Mouse (Mus musculus): ENCODE measurements at regions not wholly inside any gene's neighbourhood (a gene's known extent, or its start where the extent isn't known, plus 50 kb on each side); places are given as distances from the start of the nearest gene placed in this dataset.
A peak's percentile ranks its signal among the peaks of the same experiment; 100 is the strongest.

DNA sequence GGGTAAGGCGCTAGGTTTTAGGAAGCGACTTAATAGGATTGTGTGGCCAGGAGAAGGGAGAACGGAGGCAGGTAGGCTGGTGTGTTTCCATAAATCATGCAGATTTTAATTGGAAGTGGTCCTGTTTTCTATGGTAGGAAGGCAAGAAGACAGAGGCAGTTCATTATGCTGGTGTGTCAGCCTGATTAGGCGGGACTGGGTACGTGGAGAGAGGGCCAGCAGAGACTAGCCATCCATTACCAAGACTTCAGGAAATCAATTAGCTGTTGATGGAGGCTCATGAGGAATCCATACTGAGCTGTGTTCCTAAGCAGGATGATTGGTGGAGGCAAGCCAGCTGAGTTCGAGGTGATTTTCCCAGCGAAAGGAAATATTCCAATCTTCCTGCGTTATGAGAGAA is 261.3 kb upstream of the Dynlrb2 start:
- Histone ChIP-seq H3K9me3 (ENCODE audit: control insufficient read depth, low read length) (no peaks in the 10 kb centered on the region), H3K4me1 (ENCODE audit: control insufficient read depth, insufficient read depth, low read length) (no peaks in the 10 kb centered on the region), H3K4me2 (ENCODE audit: low read depth, low read length) (no peak overlapping the region), H3K9ac (ENCODE audit: low read depth, low read length) (no peak overlapping the region), H3K36me3 (ENCODE audit: control insufficient read depth, insufficient read depth, low read length) (no peaks in the 10 kb centered on the region), H3K27me3 (replicated peaks; ENCODE audit: control insufficient read depth, insufficient read depth, low read length) (no peaks in the 10 kb centered on the region), H3K27ac (replicated peaks; ENCODE audit: low read depth, low read length) (no peak overlapping the region), H3K4me3 (ENCODE audit: low read depth, low read length) (no peak overlapping the region)
- ATAC-seq (ENCODE audit: low read depth) (no peak), DNase-seq (ENCODE audit: low spot score) (no peak)
- 65% methylated on average over 8 of the region's 8 CpGs for WGBS

DNA sequence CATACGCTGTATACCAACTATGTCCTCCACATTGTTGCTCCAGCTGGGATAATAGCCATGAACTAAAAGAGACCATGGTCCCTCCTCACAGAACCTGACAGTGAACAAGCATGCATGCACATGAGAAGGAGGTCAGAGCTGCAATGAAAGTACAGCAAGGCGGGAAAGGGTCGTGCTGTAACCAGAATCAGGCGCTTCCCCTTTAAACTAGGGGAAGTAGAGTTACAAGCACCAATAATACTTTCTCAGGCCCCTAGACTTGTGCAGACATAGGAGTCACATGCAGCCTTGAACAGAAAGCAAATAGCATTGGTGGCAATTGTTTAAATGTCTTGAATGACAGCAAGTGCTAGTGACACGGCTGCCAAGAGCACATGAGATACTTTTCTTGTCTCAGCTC is 261.8 kb upstream of the Dynlrb2 start:
- WGBS = 68% methylated on average over 5 of the region's 5 CpGs
- H3K9me3 ChIP-seq (ENCODE audit: control insufficient read depth, low read length) = no peaks in the 10 kb centered on the region
- ATAC-seq (ENCODE audit: low read depth) (no peak), DNase-seq (ENCODE audit: low spot score) (no peak)
- no peaks in the 10 kb centered on the region for H3K27me3 ChIP-seq (replicated peaks; ENCODE audit: control insufficient read depth, insufficient read depth, low read length)
- no peaks in the 10 kb centered on the region for H3K4me1 ChIP-seq (ENCODE audit: control insufficient read depth, insufficient read depth, low read length)
- H3K9ac ChIP-seq (ENCODE audit: low read depth, low read length) = no peak overlapping the region
- no peak overlapping the region for H3K4me3 ChIP-seq (ENCODE audit: low read depth, low read length)
- H3K27ac ChIP-seq (replicated peaks; ENCODE audit: low read depth, low read length) = no peak overlapping the region
- H3K36me3 ChIP-seq (ENCODE audit: control insufficient read depth, insufficient read depth, low read length) = no peaks in the 10 kb centered on the region
- no peak overlapping the region for H3K4me2 ChIP-seq (ENCODE audit: low read depth, low read length)

DNA sequence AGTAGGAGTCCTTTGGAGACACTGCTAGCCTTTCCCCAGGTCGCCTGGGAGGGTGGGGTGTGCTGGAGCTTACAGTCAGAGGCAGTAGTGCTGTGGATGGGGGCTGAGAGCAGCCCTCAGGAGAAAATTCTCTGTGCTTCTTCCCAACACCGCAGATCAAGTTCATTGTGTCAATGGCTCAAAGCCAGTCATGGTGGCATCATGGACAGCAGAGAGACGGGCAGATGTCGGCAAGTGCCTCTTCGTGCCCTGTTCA is 262.9 kb upstream of the Dynlrb2 start:
- no peak for ATAC-seq (ENCODE audit: low read depth)
- H3K4me1 ChIP-seq (ENCODE audit: control insufficient read depth, insufficient read depth, low read length) = no peaks in the 10 kb centered on the region
- no peak overlapping the region for H3K4me3 ChIP-seq (ENCODE audit: low read depth, low read length)
- H3K27me3 ChIP-seq (replicated peaks; ENCODE audit: control insufficient read depth, insufficient read depth, low read length) = no peaks in the 10 kb centered on the region
- no peak overlapping the region for H3K4me2 ChIP-seq (ENCODE audit: low read depth, low read length)
- DNase-seq (ENCODE audit: low spot score) = no peak
- no peak overlapping the region for H3K27ac ChIP-seq (replicated peaks; ENCODE audit: low read depth, low read length)
- no peak overlapping the region for H3K9ac ChIP-seq (ENCODE audit: low read depth, low read length)
- H3K36me3 ChIP-seq (ENCODE audit: control insufficient read depth, insufficient read depth, low read length) = no peaks in the 10 kb centered on the region
- whole genome bisulfite sequencing = 81% methylated on average over 5 of the region's 5 CpGs
- H3K9me3 ChIP-seq (ENCODE audit: control insufficient read depth, low read length) = no peaks in the 10 kb centered on the region

DNA sequence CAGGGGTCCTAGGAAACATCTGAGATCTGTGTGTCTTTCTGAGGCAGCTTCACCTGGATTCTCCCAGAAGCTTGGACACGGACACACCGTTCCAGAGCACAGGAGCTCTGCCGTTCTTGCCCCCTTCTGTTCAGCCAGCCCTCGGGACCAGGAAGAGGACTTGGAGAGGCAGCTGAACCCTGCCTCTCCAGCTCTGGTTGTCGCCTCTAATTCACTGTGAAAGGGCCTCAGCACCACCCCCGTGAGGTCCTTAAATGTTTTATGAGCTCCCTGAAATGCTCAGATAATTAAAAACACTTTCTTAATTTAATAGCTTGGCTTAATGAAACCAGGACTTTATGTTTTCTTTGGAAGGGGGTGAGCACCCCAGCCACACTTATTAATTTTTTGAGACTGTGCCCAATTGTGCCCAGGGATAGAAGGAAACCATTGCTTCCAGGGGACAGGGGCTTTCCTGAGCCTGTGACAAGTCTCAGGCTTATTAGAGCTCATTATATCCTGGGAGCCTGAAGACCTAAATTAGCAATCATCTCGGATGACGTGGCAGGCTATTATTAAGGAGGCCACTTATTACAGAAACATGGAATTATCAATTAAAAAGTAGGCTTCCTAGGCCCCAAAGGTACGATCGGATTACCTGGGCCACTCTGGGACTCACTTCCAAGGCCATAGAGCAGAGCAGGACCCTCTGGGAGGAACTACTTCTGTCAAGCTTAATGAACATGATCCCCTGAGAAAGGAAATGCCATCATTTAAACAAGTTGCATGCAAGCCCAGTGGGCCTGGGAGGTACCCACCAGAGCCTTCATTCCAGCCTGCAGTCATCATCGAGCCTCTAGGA is 263.4 kb upstream of the Dynlrb2 start:
- no peaks in the 10 kb centered on the region for H3K9me3 ChIP-seq (ENCODE audit: control insufficient read depth, low read length)
- WGBS = 56% methylated on average over 11 of the region's 11 CpGs
- H3K36me3 ChIP-seq (ENCODE audit: control insufficient read depth, insufficient read depth, low read length) = no peaks in the 10 kb centered on the region
- H3K4me1 ChIP-seq (ENCODE audit: control insufficient read depth, insufficient read depth, low read length) = no peaks in the 10 kb centered on the region
- no peak overlapping the region for H3K27ac ChIP-seq (replicated peaks; ENCODE audit: low read depth, low read length)
- no peaks in the 10 kb centered on the region for H3K27me3 ChIP-seq (replicated peaks; ENCODE audit: control insufficient read depth, insufficient read depth, low read length)
- no peak overlapping the region for H3K4me3 ChIP-seq (ENCODE audit: low read depth, low read length)
- ATAC-seq (ENCODE audit: low read depth) (peak; percentile 87), DNase-seq (ENCODE audit: low spot score) (peak; percentile 66)
- no peak overlapping the region for H3K4me2 ChIP-seq (ENCODE audit: low read depth, low read length)
- no peak overlapping the region for H3K9ac ChIP-seq (ENCODE audit: low read depth, low read length)

DNA sequence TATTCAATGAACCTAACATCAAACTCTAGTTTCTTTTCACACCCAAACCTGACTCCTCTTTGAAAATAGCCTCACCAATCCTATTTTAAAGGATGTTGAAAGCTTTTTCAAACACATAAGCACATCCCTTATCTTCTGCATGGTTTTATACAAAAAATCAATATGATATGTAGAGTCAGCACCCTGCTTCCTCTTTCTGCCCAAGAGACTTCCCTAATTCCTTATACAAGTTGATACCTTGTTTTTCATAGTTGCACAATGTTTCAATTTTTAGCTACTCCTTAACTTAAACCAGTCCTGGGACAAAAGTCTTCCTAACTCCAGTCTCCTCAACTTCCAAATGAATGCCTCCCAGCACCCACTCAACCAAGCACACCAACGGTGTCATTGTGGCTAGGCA is 266.1 kb upstream of the Dynlrb2 start:
- H3K9me3 ChIP-seq (ENCODE audit: control insufficient read depth, low read length) = no peaks in the 10 kb centered on the region
- H3K4me3 ChIP-seq (ENCODE audit: low read depth, low read length) = no peak overlapping the region
- H3K4me1 ChIP-seq (ENCODE audit: control insufficient read depth, insufficient read depth, low read length) = no peaks in the 10 kb centered on the region
- no peaks in the 10 kb centered on the region for H3K36me3 ChIP-seq (ENCODE audit: control insufficient read depth, insufficient read depth, low read length)
- no peak overlapping the region for H3K27ac ChIP-seq (replicated peaks; ENCODE audit: low read depth, low read length)
- H3K4me2 ChIP-seq (ENCODE audit: low read depth, low read length) = no peak overlapping the region
- 91% methylated on average over 1 of the region's 1 CpGs for WGBS
- H3K9ac ChIP-seq (ENCODE audit: low read depth, low read length) = no peak overlapping the region
- H3K27me3 ChIP-seq (replicated peaks; ENCODE audit: control insufficient read depth, insufficient read depth, low read length) = no peaks in the 10 kb centered on the region
- DNase-seq (ENCODE audit: low spot score) (no peak), ATAC-seq (ENCODE audit: low read depth) (no peak)

DNA sequence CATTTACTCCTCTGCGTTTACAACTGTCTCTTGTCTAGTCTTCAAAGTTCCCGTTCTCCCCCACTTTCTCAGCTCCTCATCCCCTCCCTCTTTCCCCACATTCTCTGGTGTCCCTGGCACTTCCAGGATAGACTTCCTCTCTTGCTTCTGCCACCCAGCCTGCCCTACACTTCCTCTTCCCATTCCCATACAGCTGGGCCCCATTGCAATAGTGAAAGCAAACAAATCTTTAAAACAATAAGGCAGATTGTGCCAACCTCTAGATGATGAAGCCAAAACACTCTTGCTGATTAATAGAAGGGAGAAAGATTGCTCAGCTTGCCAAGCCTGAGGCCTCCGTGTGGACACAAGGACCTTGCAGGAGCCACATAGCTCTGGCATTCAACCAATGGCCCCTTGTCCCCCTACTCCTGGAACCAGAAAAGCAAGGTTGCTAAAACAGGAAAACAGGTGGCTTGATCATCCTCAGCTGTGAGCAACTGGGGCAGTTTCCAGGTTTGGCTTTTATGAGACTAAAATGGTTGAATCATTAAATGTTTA is 267.1 kb upstream of the Dynlrb2 start:
- no peaks in the 10 kb centered on the region for H3K9me3 ChIP-seq (ENCODE audit: control insufficient read depth, low read length)
- H3K27me3 ChIP-seq (replicated peaks; ENCODE audit: control insufficient read depth, insufficient read depth, low read length) = no peaks in the 10 kb centered on the region
- WGBS = 61% methylated on average over 3 of the region's 3 CpGs
- ATAC-seq (ENCODE audit: low read depth) = no peak
- H3K27ac ChIP-seq (replicated peaks; ENCODE audit: low read depth, low read length) = no peak overlapping the region
- peak; percentile 24 for DNase-seq (ENCODE audit: low spot score)
- H3K4me1 ChIP-seq (ENCODE audit: control insufficient read depth, insufficient read depth, low read length) = no peaks in the 10 kb centered on the region
- H3K36me3 ChIP-seq (ENCODE audit: control insufficient read depth, insufficient read depth, low read length) = no peaks in the 10 kb centered on the region
- no peak overlapping the region for H3K4me3 ChIP-seq (ENCODE audit: low read depth, low read length)
- no peak overlapping the region for H3K9ac ChIP-seq (ENCODE audit: low read depth, low read length)
- H3K4me2 ChIP-seq (ENCODE audit: low read depth, low read length) = no peak overlapping the region

DNA sequence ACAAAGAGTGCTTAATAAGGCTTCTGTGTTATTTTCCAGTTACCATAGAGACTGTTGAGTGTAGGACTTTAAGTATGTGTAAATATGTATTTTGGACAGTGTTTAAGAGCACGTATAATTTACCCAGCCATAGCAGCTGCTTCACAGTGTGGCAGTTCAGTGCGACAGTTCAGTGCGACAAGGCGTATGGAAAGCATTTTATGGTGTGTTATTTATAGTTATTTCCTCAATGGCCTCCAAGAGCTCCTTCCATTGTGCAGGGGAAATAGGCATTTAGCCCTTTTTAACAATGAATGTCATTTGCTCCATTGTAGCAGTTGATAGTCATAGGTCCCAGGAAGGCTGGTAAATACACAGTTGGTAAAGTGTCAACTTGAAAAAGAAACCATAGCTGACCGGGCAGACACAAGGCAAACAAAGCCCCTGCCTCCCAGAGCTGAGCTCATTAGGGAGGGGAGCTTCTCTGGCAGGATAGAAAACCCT is 275.1 kb upstream of the Dynlrb2 start:
- Histone ChIP-seq H3K9ac (ENCODE audit: low read depth, low read length) (no peak overlapping the region), H3K27ac (replicated peaks; ENCODE audit: low read depth, low read length) (no peak overlapping the region; the same call in 1 of the 2 replicates), H3K27me3 (replicated peaks; ENCODE audit: control insufficient read depth, insufficient read depth, low read length) (no peaks in the 10 kb centered on the region), H3K9me3 (ENCODE audit: control insufficient read depth, low read length) (no peaks in the 10 kb centered on the region), H3K36me3 (ENCODE audit: control insufficient read depth, insufficient read depth, low read length) (no peaks in the 10 kb centered on the region), H3K4me1 (ENCODE audit: control insufficient read depth, insufficient read depth, low read length) (no peaks in the 10 kb centered on the region), H3K4me3 (ENCODE audit: low read depth, low read length) (no peak overlapping the region), H3K4me2 (ENCODE audit: low read depth, low read length) (no peak overlapping the region)
- no peak for ATAC-seq (ENCODE audit: low read depth)
- DNase-seq (ENCODE audit: low spot score) = peak; percentile 47
- 33% methylated on average over 5 of the region's 5 CpGs for WGBS

GRCm38 (mm10) chr8:116227003-116227402 is 277.8 kb upstream of the Dynlrb2 start:
- DNase-seq (ENCODE audit: low spot score) (peak; percentile 10), ATAC-seq (ENCODE audit: low read depth) (0 out of 2 replicates have a peak, but pooled peaks have one; percentile 37)
- H3K27me3 ChIP-seq (replicated peaks; ENCODE audit: control insufficient read depth, insufficient read depth, low read length) = no peaks in the 10 kb centered on the region
- H3K4me2 ChIP-seq (ENCODE audit: low read depth, low read length) = no peak overlapping the region
- H3K9ac ChIP-seq (ENCODE audit: low read depth, low read length) = no peak overlapping the region
- H3K4me1 ChIP-seq (ENCODE audit: control insufficient read depth, insufficient read depth, low read length) = no peaks in the 10 kb centered on the region
- no peak overlapping the region for H3K4me3 ChIP-seq (ENCODE audit: low read depth, low read length)
- H3K36me3 ChIP-seq (ENCODE audit: control insufficient read depth, insufficient read depth, low read length) = no peaks in the 10 kb centered on the region
- no peaks in the 10 kb centered on the region for H3K9me3 ChIP-seq (ENCODE audit: control insufficient read depth, low read length)
- H3K27ac ChIP-seq (replicated peaks; ENCODE audit: low read depth, low read length) = no peak overlapping the region
- 74% methylated on average over 11 of the region's 11 CpGs for WGBS

DNA sequence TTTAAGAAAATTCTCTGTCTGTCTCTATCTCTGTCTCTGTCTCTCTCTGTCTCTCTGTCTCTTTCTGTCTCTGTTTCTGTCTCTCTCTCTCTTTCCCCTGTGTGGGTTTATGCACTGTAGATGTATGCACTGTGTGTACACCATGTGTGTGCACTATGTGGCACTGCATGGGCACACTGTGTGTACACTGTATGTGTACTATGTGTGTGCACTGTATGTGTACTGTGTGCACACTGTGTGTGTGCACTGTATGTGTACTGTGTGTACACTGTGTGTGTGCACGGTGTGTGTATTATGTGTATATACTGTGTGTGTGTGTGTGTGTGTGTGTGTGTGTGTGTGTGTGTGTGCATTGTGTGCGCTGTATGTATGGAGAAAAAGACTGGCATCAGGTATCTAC is 281.5 kb upstream of the Dynlrb2 start:
- no peaks in the 10 kb centered on the region for H3K9me3 ChIP-seq (ENCODE audit: control insufficient read depth, low read length)
- ATAC-seq (ENCODE audit: low read depth) = no peak
- H3K4me3 ChIP-seq (ENCODE audit: low read depth, low read length) = no peak overlapping the region
- no peak overlapping the region for H3K27ac ChIP-seq (replicated peaks; ENCODE audit: low read depth, low read length)
- H3K9ac ChIP-seq (ENCODE audit: low read depth, low read length) = no peak overlapping the region
- no peak for DNase-seq (ENCODE audit: low spot score)
- H3K36me3 ChIP-seq (ENCODE audit: control insufficient read depth, insufficient read depth, low read length) = no peaks in the 10 kb centered on the region
- no peaks in the 10 kb centered on the region for H3K4me1 ChIP-seq (ENCODE audit: control insufficient read depth, insufficient read depth, low read length)
- no peaks in the 10 kb centered on the region for H3K27me3 ChIP-seq (replicated peaks; ENCODE audit: control insufficient read depth, insufficient read depth, low read length)
- WGBS = 85% methylated on average over 2 of the region's 2 CpGs
- no peak overlapping the region for H3K4me2 ChIP-seq (ENCODE audit: low read depth, low read length)
